ENCODE assay signal across 8 mouse cellular contexts in genomic region chr7:117381188-117381981, GRCm38 (mm10). TPM values are rescaled to one million over a fixed set of nuclear protein-coding genes. Genes with fewer than 3 reads are reported as not detected.
DNase-seq lines count a peak whose midpoint lies in the region; TF ChIP-seq lines count a peak whose summit lies in the region.

No protein-coding gene starts in this region.

- intact Hi-C loops in left cerebral cortex, postnatal 25 days (cut with DNase I), result loop anchor here (2.0 to 10.0 kb wide), 7 partner anchors 81 to 681 kb away; no protein-coding TSS in a partner anchor

- peak overlapping the region; percentile 90 for H3K4me3 ChIP-seq in cortical plate, adult 2 months (ENCODE audit: insufficient read depth, low read length)

- no peak for TF ChIP-seq CTCF in cortical plate, adult 2 months (IDR thresholded peaks at IDR 0.05; ENCODE audit: extremely low read depth, insufficient read depth, low read length)

- H3K4me1 ChIP-seq in cortical plate, adult 2 months (ENCODE audit: control insufficient read depth, insufficient read depth, low read length), result no peaks in the 10 kb centered on the region

- peak; percentile 26 for DNase-seq in urinary bladder, postnatal 25 days (ENCODE audit: low spot score)
- DNase-seq in urinary bladder, adult 2 months (ENCODE audit: low spot score), result no peak
- peak; percentile 53 to 61 for DNase-seq in gastrocnemius, postnatal 4 days (ENCODE audit: low spot score in 2 of 2)
- peak; percentile 34 to 60 for DNase-seq in left cerebral cortex, postnatal 25 days (ENCODE audit: low spot score in 2 of 2)
- peak; percentile 68 for DNase-seq in mesoderm, embryonic 11.5 days (ENCODE audit: low read depth, low spot score)
- DNase-seq in spleen, postnatal 4 days (ENCODE audit: low spot score in 2 of 2), result peak; percentile 41 to 76
- DNase-seq in urinary bladder, postnatal 10 days (ENCODE audit: low spot score), result no peak

- TF ChIP-seq POLR2A in cortical plate, adult 2 months (IDR thresholded peaks at IDR 0.05; ENCODE audit: extremely low read depth, insufficient read depth, low read length), result no peak

- peak overlapping the region; percentile 91 for H3K27ac ChIP-seq in cortical plate, adult 2 months (ENCODE audit: insufficient read depth, low read length)

RNA-seq across cellular contexts. Expression of gene Xylt1, which starts 0.6 kb away (rescaled TPM):
- polyA plus RNA-seq in urinary bladder, adult 2 months (2012; rRNA removed), result 2.3 and 2.5 TPM in 2 replicates
- polyA plus RNA-seq in cortical plate, adult 2 months (2012; rRNA removed), result 18.2 and 18.4 TPM in 2 replicates
- total RNA-seq in gastrocnemius, postnatal 4 days (2021), result 1 to 10 TPM; 7.6 to 8.6 TPM
- total RNA-seq in left cerebral cortex, postnatal 25 days (2021), result 10 to 100 TPM; 48.6 to 52.1 TPM

Comparison
In these comparisons a context has a peak if more than half of its experiments do, and no peak if none do; other contexts are left out.
1. DNase-seq: peak in urinary bladder, postnatal 25 days (single experiment), gastrocnemius, postnatal 4 days (2 of 2), left cerebral cortex, postnatal 25 days (2 of 2), mesoderm, embryonic 11.5 days (single experiment) and spleen, postnatal 4 days (2 of 2); none in urinary bladder, adult 2 months (single experiment) and urinary bladder, postnatal 10 days (single experiment).
2. RNA of gene Xylt1, which starts 0.6 kb away (total RNA-seq): 48.6 to 52.1 TPM in left cerebral cortex, postnatal 25 days; 7.6 to 8.6 TPM in gastrocnemius, postnatal 4 days; every median in the first group is over 4 times any median in the second.